Mouse (Mus musculus) CH12.LX (cell line): ENCODE measurements at regions not wholly inside any gene's neighbourhood (a gene's known extent, or its start where the extent isn't known, plus 50 kb on each side); places are given as distances from the start of the nearest gene placed in this dataset.

ENCODE experiments used
- DNase-seq: peaks from one replicate; pipeline ENCODE4 v3.0.0-alpha.2; 2013; ENCODE audit errors: extremely low read depth
- H3K27ac ChIP-seq: 2 replicates; pipeline ENCODE4 v1.5.1; 2012; ENCODE audit warnings: low read depth, mild to moderate bottlenecking, control low read depth, moderate library complexity; ENCODE audit not compliant: insufficient read depth
- H3K27me3 ChIP-seq: replicated peaks from 2 replicates; pipeline ENCODE3; 2012; ENCODE audit warnings: inconsistent platforms
- H3K36me3 ChIP-seq, 2 experiments: replicated peaks in 1 of 2; 2 replicates each; pipeline versions ENCODE3 to v1.6.1; 2012; ENCODE audit warnings: inconsistent platforms in 1 of 2, low read length in 1 of 2, mild to moderate bottlenecking in 1 of 2, mixed read lengths in 1 of 2, moderate library complexity in 1 of 2; ENCODE audit not compliant: control insufficient read depth in 1 of 2, insufficient read depth in 1 of 2
- H3K4me1 ChIP-seq, 2 experiments: 2 replicates each; pipeline ENCODE4 v1.6.1; 2012; ENCODE audit warnings: inconsistent platforms in 1 of 2, moderate library complexity in 1 of 2; ENCODE audit not compliant: insufficient read depth in 2 of 2, control insufficient read depth in 1 of 2
- H3K4me2 ChIP-seq: 2 replicates; pipeline ENCODE4 v1.6.1; 2012; ENCODE audit warnings: low read depth, mild to moderate bottlenecking, control low read depth; ENCODE audit not compliant: poor library complexity, insufficient read depth, severe bottlenecking
- H3K4me3 ChIP-seq, 3 experiments: fragments of 150-350 bp in 1 of 3; sonication (generic) in 1 of 3; replicated peaks in 1 of 3; 2 replicates each; pipeline versions ENCODE3 to v1.5.1; 2011 to 2012; ENCODE audit warnings: low read depth in 2 of 3, low read length in 2 of 3, mild to moderate bottlenecking in 2 of 3, moderate library complexity in 2 of 3, control low read depth in 1 of 3, improper control_type of control experiment in 1 of 3, inconsistent platforms in 1 of 3, mixed read lengths in 1 of 3; ENCODE audit not compliant: poor library complexity in 1 of 3
- H3K79me2 ChIP-seq: replicated peaks from 2 replicates; pipeline ENCODE4 v1.6.1; 2012; ENCODE audit warnings: mild to moderate bottlenecking, moderate library complexity; ENCODE audit not compliant: control insufficient read depth, poor library complexity, insufficient read depth, severe bottlenecking; ENCODE audit errors: extremely low read depth
- H3K9ac ChIP-seq: 2 replicates; pipeline ENCODE4 v1.6.1; 2012; ENCODE audit warnings: low read depth, mild to moderate bottlenecking, control low read depth, moderate library complexity; ENCODE audit not compliant: insufficient read depth
- H3K9me3 ChIP-seq: replicated peaks from 2 replicates; pipeline ENCODE3; 2012; ENCODE audit warnings: low read length, inconsistent platforms, mixed read lengths
- CHD1 ChIP-seq: IDR thresholded peaks from 2 replicates; pipeline ENCODE4 v1.6.1; 2012; ENCODE audit warnings: low read depth, low read length, improper control_type of control experiment, inconsistent platforms
- CTCF ChIP-seq, 2 experiments: IDR thresholded peaks in 1 of 2; conservative IDR thresholded peaks in 1 of 2; 2 replicates each; pipeline ENCODE4 v1.5.1; 2011 to 2012; ENCODE audit warnings: low read depth in 2 of 2, low read length in 2 of 2, improper control_type of control experiment in 1 of 2, inconsistent platforms in 1 of 2, mild to moderate bottlenecking in 1 of 2, moderate library complexity in 1 of 2
- ELF1 ChIP-seq: IDR thresholded peaks from 2 replicates; pipeline ENCODE4 v1.6.1; 2014; ENCODE audit warnings: low read depth, mild to moderate bottlenecking, inconsistent platforms, low read length, improper control_type of control experiment
- EP300 ChIP-seq: IDR thresholded peaks from 2 replicates; pipeline ENCODE4 v1.6.1; 2011; ENCODE audit warnings: low read length, improper control_type of control experiment
- ETS1 ChIP-seq: conservative IDR thresholded peaks from 2 replicates; pipeline ENCODE4 v1.6.1; 2012; ENCODE audit warnings: low read depth, mild to moderate bottlenecking, inconsistent platforms, low read length, improper control_type of control experiment, moderate library complexity
- JUND ChIP-seq: conservative IDR thresholded peaks from 2 replicates; pipeline ENCODE4 v1.6.1; 2011; ENCODE audit warnings: low read depth, low read length, improper control_type of control experiment
- MAFK ChIP-seq: IDR thresholded peaks from 2 replicates; pipeline ENCODE4 v1.6.1; 2011; ENCODE audit warnings: low read length, improper control_type of control experiment; ENCODE audit not compliant: insufficient replicate concordance
- MEF2A ChIP-seq: IDR thresholded peaks from 2 replicates; pipeline ENCODE4 v1.6.1; 2014; ENCODE audit warnings: low read depth, mild to moderate bottlenecking, inconsistent platforms, low read length, improper control_type of control experiment, borderline replicate concordance
- MXI1 ChIP-seq: IDR thresholded peaks from 2 replicates; pipeline ENCODE4 v1.6.1; 2011; ENCODE audit warnings: mild to moderate bottlenecking, low read depth, low read length, improper control_type of control experiment
- POLR2AphosphoS2 ChIP-seq: IDR thresholded peaks from 2 replicates; pipeline ENCODE4 v1.6.1; 2011; ENCODE audit warnings: low read depth, low read length, improper control_type of control experiment
- SIN3A ChIP-seq: IDR thresholded peaks from 2 replicates; pipeline ENCODE4 v1.6.1; 2012; ENCODE audit warnings: low read length, improper control_type of control experiment, inconsistent platforms
- SMC3 ChIP-seq: IDR thresholded peaks from 2 replicates; pipeline ENCODE4 v1.6.1; 2011; ENCODE audit warnings: low read depth, low read length, improper control_type of control experiment
- TBP ChIP-seq: conservative IDR thresholded peaks from 2 replicates; pipeline ENCODE4 v1.6.1; 2011; ENCODE audit warnings: low read depth, low read length, improper control_type of control experiment
- TCF12 ChIP-seq: IDR thresholded peaks from 2 replicates; pipeline ENCODE4 v1.6.1; 2014; ENCODE audit warnings: low read depth, mild to moderate bottlenecking, inconsistent platforms, low read length, improper control_type of control experiment
- UBTF ChIP-seq: IDR thresholded peaks from 2 replicates; pipeline ENCODE4 v1.6.1; 2012; ENCODE audit warnings: low read depth, mild to moderate bottlenecking, inconsistent platforms, low read length, improper control_type of control experiment, moderate library complexity
- ZKSCAN1 ChIP-seq: IDR thresholded peaks from 2 replicates; pipeline ENCODE4 v1.6.1; 2012; ENCODE audit warnings: low read depth, inconsistent platforms, low read length, improper control_type of control experiment, borderline replicate concordance
- ZMIZ1 ChIP-seq: IDR thresholded peaks from 2 replicates; pipeline ENCODE4 v1.6.1; 2012; ENCODE audit warnings: low read depth, mild to moderate bottlenecking, inconsistent platforms, low read length, improper control_type of control experiment
- ZNF384 ChIP-seq: IDR thresholded peaks from 2 replicates; pipeline ENCODE4 v1.6.1; 2012; ENCODE audit warnings: low read depth, low read length, improper control_type of control experiment, inconsistent platforms
- dilution Hi-C: fragments of 300-500 bp; cut with MboI; formaldehyde crosslinking; loops from 2 replicates; pipeline ENCODE4 v1.14.3; 2020; ENCODE audit warnings: low sequenced_read_pairs; ENCODE audit not compliant: extremely low pct_unique_long_range_greater_than_20kb, extremely low pct_ligation_motif_present
- in situ Hi-C: fragments of 300-500 bp; cut with MboI; formaldehyde crosslinking; loops from 3 replicates; pipeline ENCODE4 v1.14.3; 2019; ENCODE audit warnings: low sequenced_read_pairs, low pct_ligation_motif_present, low pct_unique_long_range_greater_than_20kb, mixed read lengths

- no peak for TF ChIP-seq ZNF384
- no peak for TF ChIP-seq MXI1
- TF ChIP-seq UBTF: no peak
- peak in 1 of 2 experiments; percentile 28; a peak in 2 of 4 replicates for TF ChIP-seq CTCF (conservative IDR thresholded peaks at IDR 0.05 in 1 of 2, IDR thresholded peaks at IDR 0.05 in 1 of 2; ENCODE audit: low read depth in 2 of 2, low read length in 2 of 2)
- TF ChIP-seq CHD1: no peak
- TF ChIP-seq SMC3: peak; percentile 22; the same call in 1 of the 2 replicates
- TF ChIP-seq MAFK: no peak
- no peak for TF ChIP-seq POLR2AphosphoS2
- in situ Hi-C loops: no loop called here
- dilution Hi-C loops: no loop called here
- Histone ChIP-seq H3K4me2 (no peak overlapping the region), H3K4me3 (no peak overlapping the region), H3K9me3 (no peaks in the 10 kb centered on the region), H3K79me2 (no peaks in the 10 kb centered on the region), H3K4me1 (no peaks in the 10 kb centered on the region), H3K27ac (no peak overlapping the region), H3K9ac (no peak overlapping the region), H3K36me3 (no peaks in the 10 kb centered on the region), H3K27me3 (no peaks in the 10 kb centered on the region)
- no peak for DNase-seq
Measured at GRCm38 (mm10) chr12:64736008-64736663, 181.6 kb upstream of the Gm527 start.

- no peak overlapping the region for H3K9ac ChIP-seq
- H3K4me1 ChIP-seq: no peaks in the 10 kb centered on the region
- H3K4me2 ChIP-seq: no peak overlapping the region
- no peak overlapping the region for H3K27ac ChIP-seq
- TF ChIP-seq ZNF384 (no peak), ETS1 (no peak), TCF12 (no peak), UBTF (no peak), ZMIZ1 (no peak), TBP (no peak), MEF2A (no peak), MAFK (no peak), SIN3A (no peak), EP300 (no peak), ZKSCAN1 (no peak), JUND (no peak), ELF1 (no peak)
- TF ChIP-seq, all 38 proteins: peak for 0
- in situ Hi-C loops (no loop called here), dilution Hi-C loops (no loop called here)
- no peaks in the 10 kb centered on the region for H3K9me3 ChIP-seq
- no peaks in the 10 kb centered on the region for H3K79me2 ChIP-seq
- no peak overlapping the region for H3K4me3 ChIP-seq
- H3K27me3 ChIP-seq: no peaks in the 10 kb centered on the region
- DNase-seq: no peak
- H3K36me3 ChIP-seq: no peaks in the 10 kb centered on the region
Measured at GRCm38 (mm10) chr12:64703419-64703818, 214.3 kb upstream of the Gm527 start.
